Comparison of ENCODE assay signal across 8 mouse cellular contexts in the genomic region with DNA sequence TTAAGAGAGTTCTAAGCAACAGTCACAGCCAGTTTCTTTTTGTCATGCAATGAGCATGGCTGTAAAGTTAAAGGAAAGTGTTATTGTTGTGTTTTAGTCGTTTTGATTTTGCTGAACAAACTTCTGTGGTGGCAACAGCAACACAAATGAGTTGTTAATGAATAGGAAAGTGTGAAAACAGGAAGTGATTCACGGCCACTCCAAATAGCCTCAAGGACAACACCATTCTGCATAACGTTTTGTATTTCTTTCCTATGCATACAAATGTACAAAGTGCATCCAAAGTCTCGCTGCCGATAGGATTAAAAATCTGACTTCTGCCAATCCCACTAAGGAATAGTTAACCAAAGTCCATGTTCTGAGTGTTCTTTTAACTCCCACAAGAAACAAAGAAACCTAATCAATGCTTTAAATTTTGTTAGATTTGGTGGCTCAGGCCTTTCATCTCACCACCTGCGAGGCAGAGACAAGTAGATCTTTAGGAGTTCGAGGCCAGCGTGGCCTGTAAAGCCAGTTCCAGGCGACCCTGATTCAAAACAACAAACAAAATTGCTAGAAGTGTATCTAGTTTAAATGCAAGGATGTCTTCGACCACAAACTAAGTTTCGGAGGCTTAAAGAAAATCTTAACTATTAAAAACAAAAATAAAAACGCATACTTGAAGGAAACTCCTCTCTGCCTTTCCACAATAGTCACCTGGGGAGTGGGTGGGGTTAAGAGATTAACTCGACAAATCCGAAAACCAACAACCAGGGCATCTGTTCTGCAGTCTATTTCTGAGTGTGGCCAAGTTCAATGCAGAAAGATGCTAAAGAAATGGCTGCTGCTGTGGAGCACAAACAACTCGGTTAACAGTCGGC. TPM values are rescaled to one million over a fixed set of nuclear protein-coding genes. Genes with fewer than 3 reads are reported as not detected.
A peak's percentile ranks its signal among the peaks of the same experiment; 100 is the strongest.
DNase-seq lines count a peak whose midpoint lies in the region; ATAC-seq lines count a peak whose summit lies in the region.

No protein-coding gene starts in this region.

- no peaks in the 10 kb centered on the region for H3K9me3 ChIP-seq in neural tube, embryonic 11.5 days (ENCODE audit: control insufficient read depth, low read length)
- H3K9me3 ChIP-seq in embryonic facial prominence, embryonic 11.5 days (replicated peaks; ENCODE audit: control insufficient read depth, low read length), result no peaks in the 10 kb centered on the region
- H3K9me3 ChIP-seq in midbrain, embryonic 12.5 days, result no peaks in the 10 kb centered on the region

- no peak; the same call in 1 of the 2 replicates for ATAC-seq in neural tube, embryonic 11.5 days (ENCODE audit: insufficient read depth, low FRiP score, low TSS enrichment)
- no peak for ATAC-seq in embryonic facial prominence, embryonic 11.5 days (replicated peaks; ENCODE audit: insufficient number of reproducible peaks, low FRiP score, low TSS enrichment, low read depth)
- no peak for ATAC-seq in midbrain, embryonic 12.5 days (ENCODE audit: low FRiP score, low read depth)
- no peak for ATAC-seq in activated CD4-positive, CD25-positive, alpha-beta regulatory T cell, adult 4 months

- H3K4me3 ChIP-seq in neural tube, embryonic 11.5 days (ENCODE audit: low read depth, low read length), result peak overlapping the region; percentile 83
- H3K4me3 ChIP-seq in embryonic facial prominence, embryonic 11.5 days (ENCODE audit: low read depth, low read length), result peak overlapping the region; percentile 83
- H3K4me3 ChIP-seq in midbrain, embryonic 12.5 days, result peak overlapping the region; percentile 76

- H3K27me3 ChIP-seq in neural tube, embryonic 11.5 days (ENCODE audit: control insufficient read depth, insufficient read depth, low read length), result no peaks in the 10 kb centered on the region
- H3K27me3 ChIP-seq in embryonic facial prominence, embryonic 11.5 days (ENCODE audit: control insufficient read depth, insufficient read depth, low read length), result no peaks in the 10 kb centered on the region
- H3K27me3 ChIP-seq in midbrain, embryonic 12.5 days, result no peaks in the 10 kb centered on the region

- WGBS in neural tube, embryonic 11.5 days, result 31% methylated on average over 16 of the region's 16 CpGs
- 27% methylated on average over 16 of the region's 16 CpGs for WGBS in embryonic facial prominence, embryonic 11.5 days
- WGBS in midbrain, embryonic 12.5 days, result 28% methylated on average over 16 of the region's 16 CpGs

- H3K27ac ChIP-seq in neural tube, embryonic 11.5 days (ENCODE audit: low read depth, low read length), result 0 out of 2 replicates have a peak overlapping the region, but pooled peaks have one; percentile 44
- H3K27ac ChIP-seq in embryonic facial prominence, embryonic 11.5 days (replicated peaks; ENCODE audit: low read depth, low read length), result 0 out of 2 replicates have a peak overlapping the region, but pooled peaks have one; percentile 11
- H3K27ac ChIP-seq in midbrain, embryonic 12.5 days (replicated peaks), result peak overlapping the region; percentile 69

- H3K4me2 ChIP-seq in neural tube, embryonic 11.5 days (ENCODE audit: low read depth), result peak overlapping the region; percentile 48
- peak overlapping the region; percentile 19 for H3K4me2 ChIP-seq in embryonic facial prominence, embryonic 11.5 days (ENCODE audit: low read depth, low read length)
- H3K4me2 ChIP-seq in midbrain, embryonic 12.5 days (replicated peaks), result peak overlapping the region; percentile 53

- 0 out of 2 replicates have a peak, but pooled peaks cover 3% of the 10 kb centered on the region for H3K4me1 ChIP-seq in neural tube, embryonic 11.5 days (ENCODE audit: control insufficient read depth, insufficient read depth, low read length)
- H3K4me1 ChIP-seq in embryonic facial prominence, embryonic 11.5 days (ENCODE audit: control insufficient read depth, insufficient read depth, low read length), result no peaks in the 10 kb centered on the region
- peaks cover 8% of the 10 kb centered on the region for H3K4me1 ChIP-seq in midbrain, embryonic 12.5 days

- H3K36me3 ChIP-seq in neural tube, embryonic 11.5 days (ENCODE audit: control insufficient read depth, insufficient read depth, low read length), result peaks cover 6% of the 10 kb centered on the region
- H3K36me3 ChIP-seq in embryonic facial prominence, embryonic 11.5 days (replicated peaks; ENCODE audit: control insufficient read depth, insufficient read depth, low read depth, low read length), result peaks cover 3% of the 10 kb centered on the region; the same call in 1 of the 2 replicates
- H3K36me3 ChIP-seq in midbrain, embryonic 12.5 days, result peaks cover 28% of the 10 kb centered on the region

- DNase-seq in neural tube, embryonic 11.5 days (ENCODE audit: low spot score), result no peak
- no peak for DNase-seq in neural tube, embryonic 10.5 days (ENCODE audit: extremely low spot score, low spot score)
- peak; percentile 18 for DNase-seq in embryonic facial prominence, embryonic 11.5 days (ENCODE audit: low spot score)
- peak; percentile 50 for DNase-seq in induced T-regulatory cell, adult 2 months (ENCODE audit: low read depth)
- no peak for DNase-seq in cerebellum, adult 11-12 months
- DNase-seq in adrenal gland, postnatal 14 days, result no peak

- H3K9ac ChIP-seq in neural tube, embryonic 11.5 days (ENCODE audit: low read length), result peak overlapping the region; percentile 76
- peak overlapping the region; percentile 84 for H3K9ac ChIP-seq in embryonic facial prominence, embryonic 11.5 days (replicated peaks; ENCODE audit: low read length)
- peak overlapping the region; percentile 84 for H3K9ac ChIP-seq in midbrain, embryonic 12.5 days (replicated peaks)

RNA-seq across cellular contexts. Expression of a gene that starts 0.7 kb away (rescaled TPM):
- polyA plus RNA-seq in neural tube, embryonic 11.5 days (2014; fragmentation: Nextera tagmentation; extraction: Ambion mirVana), result 100 and 103 TPM in 2 replicates
- 88.7 and 93.8 TPM in 2 replicates for polyA plus RNA-seq in embryonic facial prominence, embryonic 11.5 days (2014; fragmentation: Nextera tagmentation; extraction: Ambion mirVana)
- polyA plus RNA-seq in midbrain, embryonic 12.5 days (2016; fragmentation: Nextera tagmentation; extraction: Ambion mirVana), result 108 and 121 TPM in 2 replicates
- 100 to 1,000 TPM; 108 to 124 TPM for polyA plus RNA-seq in activated CD4-positive, CD25-positive, alpha-beta regulatory T cell, adult 4 months (2017; shearing (Covaris generic))
- 33.6 and 40.3 TPM in 2 replicates for total RNA-seq in adrenal gland, postnatal 14 days (2021)

RNA-seq across cellular contexts. Expression of a gene that starts 22.9 kb away (rescaled TPM):
- not detected in 2 replicates for polyA plus RNA-seq in neural tube, embryonic 11.5 days (2014; fragmentation: Nextera tagmentation; extraction: Ambion mirVana)
- polyA plus RNA-seq in embryonic facial prominence, embryonic 11.5 days (2014; fragmentation: Nextera tagmentation; extraction: Ambion mirVana), result not detected in 2 replicates
- polyA plus RNA-seq in midbrain, embryonic 12.5 days (2016; fragmentation: Nextera tagmentation; extraction: Ambion mirVana), result not detected in 2 replicates
- not detected for polyA plus RNA-seq in activated CD4-positive, CD25-positive, alpha-beta regulatory T cell, adult 4 months (2017; shearing (Covaris generic))
- total RNA-seq in adrenal gland, postnatal 14 days (2021), result not detected in 2 replicates

RNA-seq across cellular contexts. Expression of a gene that starts 23.0 kb away (rescaled TPM):
- polyA plus RNA-seq in neural tube, embryonic 11.5 days (2014; fragmentation: Nextera tagmentation; extraction: Ambion mirVana), result 62.6 and 65.2 TPM in 2 replicates
- polyA plus RNA-seq in embryonic facial prominence, embryonic 11.5 days (2014; fragmentation: Nextera tagmentation; extraction: Ambion mirVana), result 70.0 and 75.8 TPM in 2 replicates
- polyA plus RNA-seq in midbrain, embryonic 12.5 days (2016; fragmentation: Nextera tagmentation; extraction: Ambion mirVana), result 52.1 and 55.8 TPM in 2 replicates
- 10 to 100 TPM; 83.6 to 88.1 TPM for polyA plus RNA-seq in activated CD4-positive, CD25-positive, alpha-beta regulatory T cell, adult 4 months (2017; shearing (Covaris generic))
- 29.2 and 37.8 TPM in 2 replicates for total RNA-seq in adrenal gland, postnatal 14 days (2021)

RNA-seq across cellular contexts. Expression of a gene that starts 39.7 kb away (rescaled TPM):
- not detected in 2 replicates for polyA plus RNA-seq in neural tube, embryonic 11.5 days (2014; fragmentation: Nextera tagmentation; extraction: Ambion mirVana)
- polyA plus RNA-seq in embryonic facial prominence, embryonic 11.5 days (2014; fragmentation: Nextera tagmentation; extraction: Ambion mirVana), result not detected in 2 replicates
- not detected in 2 replicates for polyA plus RNA-seq in midbrain, embryonic 12.5 days (2016; fragmentation: Nextera tagmentation; extraction: Ambion mirVana)
- not detected for polyA plus RNA-seq in activated CD4-positive, CD25-positive, alpha-beta regulatory T cell, adult 4 months (2017; shearing (Covaris generic))
- not detected in 2 replicates for total RNA-seq in adrenal gland, postnatal 14 days (2021)

Comparison
In these comparisons a context has a peak if more than half of its experiments do, and no peak if none do; other contexts are left out.
1. DNase-seq: peak in embryonic facial prominence, embryonic 11.5 days (single experiment) and induced T-regulatory cell, adult 2 months (single experiment); none in neural tube, embryonic 11.5 days (single experiment), neural tube, embryonic 10.5 days (single experiment), cerebellum, adult 11-12 months (single experiment) and adrenal gland, postnatal 14 days (single experiment).
2. H3K27ac ChIP-seq: peak in every context shown above with its lines; median percentile 69 in midbrain, embryonic 12.5 days; 44 in neural tube, embryonic 11.5 days; 11 in embryonic facial prominence, embryonic 11.5 days.
3. Peak in every context shown above with its lines, with median percentiles within 50 percentile points of each other: H3K4me2 ChIP-seq, H3K4me3 ChIP-seq and H3K9ac ChIP-seq.